Mouse (Mus musculus): ENCODE data around the gene Pdgfd. TPM values are rescaled to one million over a fixed set of nuclear protein-coding genes. Genes with fewer than 3 reads are reported as not detected.
"Not testable (repeated sequence)": the region's sequence is repeated elsewhere in the genome, so short reads cannot be mapped to it uniquely, and the experiment has no call there.

Pdgfd gene
- 1.2 and 1.3 TPM in 2 replicates for polyA plus RNA-seq (2016; fragmentation: Nextera tagmentation; extraction: Ambion mirVana)

GRCm38 (mm10) chr9:6168391-6169037, at the start of gene Pdgfd:
Pdgfd (plus strand) TSS chr9:6168584.
- no peaks in the 10 kb centered on the region; the same call in 1 of the 2 replicates for H3K4me1 ChIP-seq
- H3K27me3 ChIP-seq (replicated peaks): no peaks in the 10 kb centered on the region
- peak within 1 kb of the TSS; percentile 66 for H3K4me2 ChIP-seq
- 5% methylated on average over 32 of the region's 32 CpGs for WGBS (ENCODE audit: insufficient replicate concordance)
- ATAC-seq: peak; percentile 83
- H3K4me3 ChIP-seq: peak within 1 kb of the TSS; percentile 46
- peak within 1 kb of the TSS; percentile 31 for H3K9ac ChIP-seq
- no peaks in the 10 kb centered on the region for H3K9me3 ChIP-seq (replicated peaks)
- no peaks in the 10 kb centered on the region for H3K36me3 ChIP-seq
- no peak within 1 kb of the TSS for H3K27ac ChIP-seq

- ATAC-seq: peak; percentile 78
- H3K27ac ChIP-seq: no peak overlapping the region
These were observed 651 bp downstream of the Pdgfd start for GRCm38 (mm10) chr9:6169038-6169431.

GRCm38 (mm10) chr9:6170962-6171361, 2.6 kb downstream of the Pdgfd start:
- 74% methylated on average over 9 of the region's 9 CpGs for WGBS (ENCODE audit: insufficient replicate concordance)
- ATAC-seq: no peak
- Histone ChIP-seq H3K27me3 (replicated peaks) (no peaks in the 10 kb centered on the region), H3K4me1 (no peaks in the 10 kb centered on the region; the same call in 1 of the 2 replicates), H3K4me2 (no peak overlapping the region), H3K9ac (no peak overlapping the region), H3K9me3 (replicated peaks) (no peaks in the 10 kb centered on the region), H3K4me3 (no peak overlapping the region), H3K27ac (no peak overlapping the region), H3K36me3 (no peaks in the 10 kb centered on the region)

More at GRCm38 (mm10) chr9:6169038-6169431, 651 bp downstream of the Pdgfd start:
- 32% methylated on average over 3 of the region's 3 CpGs for WGBS (ENCODE audit: insufficient replicate concordance)
- H3K27me3 ChIP-seq (replicated peaks): no peaks in the 10 kb centered on the region
- H3K4me2 ChIP-seq: peak overlapping the region; percentile 66
- no peaks in the 10 kb centered on the region for H3K9me3 ChIP-seq (replicated peaks)
- H3K36me3 ChIP-seq: no peaks in the 10 kb centered on the region
- H3K4me1 ChIP-seq: no peaks in the 10 kb centered on the region; the same call in 1 of the 2 replicates
- peak overlapping the region; percentile 46 for H3K4me3 ChIP-seq
- H3K9ac ChIP-seq: peak overlapping the region; percentile 31; the same call in 1 of the 2 replicates

GRCm38 (mm10) chr9:6173276-6173675, 4.9 kb downstream of the Pdgfd start:
- H3K36me3 ChIP-seq: no peaks in the 10 kb centered on the region
- no peaks in the 10 kb centered on the region for H3K9me3 ChIP-seq (replicated peaks)
- H3K27ac ChIP-seq: no peak overlapping the region
- no peak overlapping the region for H3K4me2 ChIP-seq
- H3K9ac ChIP-seq: no peak overlapping the region
- H3K27me3 ChIP-seq (replicated peaks): no peaks in the 10 kb centered on the region
- ATAC-seq: no peak
- H3K4me3 ChIP-seq: no peak overlapping the region
- no peaks in the 10 kb centered on the region; the same call in 1 of the 2 replicates for H3K4me1 ChIP-seq
- 56% methylated on average over 1 of the region's 1 CpGs for WGBS (ENCODE audit: insufficient replicate concordance)

DNA sequence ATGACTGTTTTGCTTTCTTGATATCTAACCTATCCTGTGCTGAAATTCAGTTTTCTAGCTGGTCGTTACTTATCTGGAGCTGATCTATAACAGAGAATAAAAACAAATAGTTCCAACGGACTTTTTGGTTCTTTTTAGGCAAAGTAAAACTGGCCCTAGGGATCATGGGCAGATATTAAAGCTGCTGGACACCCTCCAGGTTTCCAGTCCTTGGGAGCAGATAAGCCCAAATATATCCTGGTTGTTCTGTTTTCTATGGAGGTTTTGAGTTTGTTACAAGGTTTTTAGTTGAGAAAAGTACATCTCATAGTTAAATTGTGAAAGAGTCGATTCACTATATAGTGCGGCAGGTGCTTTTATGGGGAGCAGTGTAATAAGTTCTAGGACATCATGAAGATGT, 7.3 kb downstream of the Pdgfd start:
- no peak for ATAC-seq
- no peak overlapping the region for H3K9ac ChIP-seq
- H3K4me2 ChIP-seq: no peak overlapping the region
- H3K4me1 ChIP-seq: no peaks in the 10 kb centered on the region
- H3K36me3 ChIP-seq: no peaks in the 10 kb centered on the region
- WGBS (ENCODE audit: insufficient replicate concordance): 68% methylated on average over 4 of the region's 4 CpGs
- no peaks in the 10 kb centered on the region for H3K27me3 ChIP-seq (replicated peaks)
- H3K27ac ChIP-seq: no peak overlapping the region
- H3K4me3 ChIP-seq: no peak overlapping the region
- H3K9me3 ChIP-seq (replicated peaks): no peaks in the 10 kb centered on the region

DNA sequence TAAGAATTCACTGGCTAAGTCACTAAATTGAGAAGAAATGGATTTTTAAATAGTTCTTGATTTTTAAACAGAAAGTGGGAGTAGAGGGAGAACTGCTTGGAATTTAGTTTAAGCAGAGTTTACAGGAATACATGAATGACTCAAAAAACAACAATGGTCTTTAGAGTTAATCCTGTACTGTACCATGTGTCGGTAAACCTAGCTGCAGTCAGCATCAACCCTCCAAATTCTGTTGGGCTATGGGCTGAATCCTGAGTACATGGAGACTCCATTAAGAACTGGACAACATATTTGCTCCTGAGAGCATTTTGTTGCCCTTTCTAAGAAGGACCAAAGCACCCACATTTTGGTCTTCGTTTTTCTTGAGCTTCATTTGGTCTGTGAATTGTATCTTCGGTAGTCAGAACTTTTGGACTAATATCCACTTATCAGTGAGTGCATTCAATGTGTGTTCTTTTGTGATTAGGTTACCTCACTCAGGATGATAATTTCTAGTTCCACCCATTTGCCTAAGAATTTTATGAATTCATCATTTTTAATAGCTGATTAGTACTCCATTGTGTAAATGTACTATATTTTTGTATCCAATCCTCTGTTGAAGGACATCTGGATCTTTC, 14.0 kb downstream of the Pdgfd start:
- Histone ChIP-seq H3K4me3 (no peak overlapping the region), H3K9me3 (replicated peaks) (no peaks in the 10 kb centered on the region), H3K4me1 (peaks cover 6% of the 10 kb centered on the region; the same call in 1 of the 2 replicates), H3K27ac (no peak overlapping the region), H3K27me3 (replicated peaks) (no peaks in the 10 kb centered on the region), H3K9ac (no peak overlapping the region), H3K4me2 (no peak overlapping the region), H3K36me3 (no peaks in the 10 kb centered on the region)
- WGBS (ENCODE audit: insufficient replicate concordance): 58% methylated on average over 3 of the region's 3 CpGs
- peak; percentile 46 for ATAC-seq

- Histone ChIP-seq H3K4me1 (peaks cover 4% of the 10 kb centered on the region; the same call in 1 of the 2 replicates), H3K4me3 (no peak overlapping the region), H3K9ac (no peak overlapping the region), H3K27ac (no peak overlapping the region), H3K36me3 (no peaks in the 10 kb centered on the region), H3K27me3 (replicated peaks) (no peaks in the 10 kb centered on the region), H3K9me3 (replicated peaks) (no peaks in the 10 kb centered on the region), H3K4me2 (no peak overlapping the region)
- no peak for ATAC-seq
- 58% methylated on average over 3 of the region's 3 CpGs for WGBS (ENCODE audit: insufficient replicate concordance)
These were observed 19.6 kb downstream of the Pdgfd start for GRCm38 (mm10) chr9:6187955-6188354.

GRCm38 (mm10) chr9:6193352-6193751, 25.0 kb downstream of the Pdgfd start:
- Histone ChIP-seq H3K4me2 (no peak overlapping the region), H3K36me3 (no peaks in the 10 kb centered on the region), H3K9me3 (replicated peaks) (no peaks in the 10 kb centered on the region), H3K27me3 (replicated peaks) (no peaks in the 10 kb centered on the region), H3K9ac (no peak overlapping the region), H3K4me3 (no peak overlapping the region), H3K4me1 (no peaks in the 10 kb centered on the region), H3K27ac (no peak overlapping the region)
- no peak for ATAC-seq
- WGBS (ENCODE audit: insufficient replicate concordance): 42% methylated on average over 1 of the region's 1 CpGs

GRCm38 (mm10) chr9:6212862-6213261, 44.5 kb downstream of the Pdgfd start:
- no peaks in the 10 kb centered on the region for H3K9me3 ChIP-seq (replicated peaks)
- H3K4me1 ChIP-seq: no peaks in the 10 kb centered on the region
- 55% methylated on average over 5 of the region's 5 CpGs for WGBS (ENCODE audit: insufficient replicate concordance)
- H3K9ac ChIP-seq: no peak overlapping the region
- no peak overlapping the region for H3K27ac ChIP-seq
- H3K4me2 ChIP-seq: no peak overlapping the region
- no peak for ATAC-seq
- H3K4me3 ChIP-seq: no peak overlapping the region
- H3K36me3 ChIP-seq: no peaks in the 10 kb centered on the region
- no peaks in the 10 kb centered on the region for H3K27me3 ChIP-seq (replicated peaks)

GRCm38 (mm10) chr9:6217505-6217904, 49.1 kb downstream of the Pdgfd start:
- no peak overlapping the region for H3K9ac ChIP-seq
- no peaks in the 10 kb centered on the region for H3K36me3 ChIP-seq
- no peaks in the 10 kb centered on the region for H3K4me1 ChIP-seq
- no peak overlapping the region for H3K4me2 ChIP-seq
- ATAC-seq: no peak
- no peak overlapping the region for H3K4me3 ChIP-seq
- no peak overlapping the region for H3K27ac ChIP-seq
- 72% methylated on average over 1 of the region's 1 CpGs for WGBS (ENCODE audit: insufficient replicate concordance)
- no peaks in the 10 kb centered on the region for H3K9me3 ChIP-seq (replicated peaks)
- H3K27me3 ChIP-seq (replicated peaks): no peaks in the 10 kb centered on the region

GRCm38 (mm10) chr9:6235982-6236381, 67.6 kb downstream of the Pdgfd start:
- not testable (repeated sequence) for H3K27me3 ChIP-seq (replicated peaks); H3K9ac ChIP-seq; H3K27ac ChIP-seq; H3K4me3 ChIP-seq; H3K36me3 ChIP-seq; H3K4me2 ChIP-seq; H3K4me1 ChIP-seq; H3K9me3 ChIP-seq (replicated peaks)
- 71% methylated on average over 1 of the region's 1 CpGs for WGBS (ENCODE audit: insufficient replicate concordance)
- peak; percentile 74 for ATAC-seq

GRCm38 (mm10) chr9:6250320-6250719, 81.9 kb downstream of the Pdgfd start:
- no peak for ATAC-seq
- no peaks in the 10 kb centered on the region for H3K4me1 ChIP-seq
- H3K9ac ChIP-seq: no peak overlapping the region
- H3K36me3 ChIP-seq: no peaks in the 10 kb centered on the region
- 60% methylated on average over 1 of the region's 1 CpGs for WGBS (ENCODE audit: insufficient replicate concordance)
- H3K27ac ChIP-seq: no peak overlapping the region
- H3K9me3 ChIP-seq (replicated peaks): no peaks in the 10 kb centered on the region
- no peak overlapping the region for H3K4me3 ChIP-seq
- no peak overlapping the region for H3K4me2 ChIP-seq
- no peaks in the 10 kb centered on the region for H3K27me3 ChIP-seq (replicated peaks)

Measured in liver, embryonic 12.5 days (tissue).